Mouse (Mus musculus) stomach, adult 2 months (tissue): ENCODE measurements around the gene Catsperd. TPM values are rescaled to one million over a fixed set of nuclear protein-coding genes. Genes with fewer than 3 reads are reported as not detected.

Source experiments
- polyA plus RNA-seq: library from polyadenylated mRNA; depleted of rRNA; stranded (reverse); fragments of >200 nt; gene quantifications from 2 replicates; pipeline ENCODE4 v1.2.3, GENCODE M21; 2012; rRNA removed

Gene Catsperd
- polyA plus RNA-seq: 0.05 and 0.08 TPM in 2 replicates

DNA sequence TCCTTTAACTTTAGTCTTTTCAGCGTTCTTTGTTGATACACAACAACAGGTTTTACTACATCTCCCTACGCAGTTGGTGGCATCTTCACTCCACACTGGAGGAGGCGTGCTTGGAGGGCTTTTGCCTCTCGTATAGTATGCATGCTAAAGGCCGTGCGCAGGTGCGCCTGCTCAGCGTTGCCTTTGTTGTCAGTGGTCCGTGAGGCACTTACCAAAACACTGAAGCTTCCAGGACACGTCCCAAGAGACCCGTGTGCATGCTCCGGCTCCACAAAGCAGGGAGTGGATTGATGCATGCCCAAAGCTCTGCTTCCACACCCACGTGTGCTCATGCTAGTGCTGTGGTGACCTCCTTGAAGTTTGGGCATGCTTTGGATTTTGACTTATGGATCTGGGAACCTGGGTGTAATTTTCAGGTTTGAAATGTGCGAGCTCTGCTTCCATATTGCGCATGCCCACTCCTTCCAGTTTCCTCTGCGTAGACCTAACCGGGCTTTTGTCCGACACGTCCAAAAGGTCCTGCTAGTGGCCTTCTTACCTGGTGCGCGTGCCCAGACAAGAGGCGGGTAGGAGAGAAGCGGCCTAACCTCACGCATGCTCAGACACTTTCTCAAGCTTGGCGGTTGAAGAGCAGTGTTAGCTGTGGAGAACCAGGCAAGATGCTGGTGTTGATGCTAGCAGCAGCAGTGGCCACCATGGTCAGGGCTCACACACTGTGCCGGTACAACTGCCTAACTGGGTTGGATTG lies at the start of gene Catsperd:
Gene Catsperd (plus strand): TSS at position 614 of the 748 bp plus-strand sequence.

DNA sequence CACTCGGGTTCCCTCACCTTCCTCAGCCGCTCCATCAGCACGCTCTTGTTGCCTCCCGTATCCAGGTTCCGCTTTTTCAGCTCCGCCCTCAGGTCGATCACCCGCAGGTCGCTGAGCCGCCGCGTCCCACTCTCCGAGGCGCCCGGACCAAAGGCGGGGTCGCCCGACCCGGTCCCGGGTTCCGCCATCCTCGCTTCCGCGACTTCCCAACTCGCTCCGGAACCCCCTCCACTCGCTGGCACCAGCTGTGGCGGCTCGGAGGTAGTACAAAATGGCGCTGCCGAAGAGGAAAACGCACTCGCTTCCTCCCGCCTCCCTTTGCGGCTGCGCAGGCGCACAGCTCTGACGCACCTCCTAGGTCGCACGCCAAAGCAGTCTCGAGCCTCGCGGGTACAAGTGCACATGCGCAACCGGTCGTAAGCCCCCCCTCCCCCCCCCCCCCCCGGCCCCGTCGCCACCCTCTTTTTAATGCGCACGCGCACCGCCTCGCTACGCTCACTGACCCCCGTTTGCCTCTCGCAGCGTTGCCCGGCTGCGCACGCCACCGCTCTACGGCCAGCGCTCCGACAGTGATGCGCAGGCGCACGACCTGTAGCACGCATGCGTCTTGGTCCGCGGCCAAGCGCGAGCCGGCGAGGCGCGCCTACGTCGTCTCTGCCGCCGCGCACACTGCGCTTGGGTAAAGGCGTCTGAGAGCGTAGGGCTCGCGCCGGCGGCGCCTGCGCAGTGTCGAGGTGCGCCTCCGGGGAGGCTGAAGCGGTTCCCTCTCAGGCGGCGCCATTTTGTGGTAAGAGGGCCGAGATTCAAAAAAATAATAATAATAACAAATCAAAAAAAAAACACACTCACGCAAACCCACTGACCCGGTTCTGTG lies 43.4 kb upstream of the Catsperd start, which contains the start of the genes Safb2 and Safb:
Gene Safb2 (minus strand): TSS at position 329 of the 874 bp plus-strand sequence.
Gene Safb (plus strand): TSS at position 569 of the 874 bp plus-strand sequence.

DNA sequence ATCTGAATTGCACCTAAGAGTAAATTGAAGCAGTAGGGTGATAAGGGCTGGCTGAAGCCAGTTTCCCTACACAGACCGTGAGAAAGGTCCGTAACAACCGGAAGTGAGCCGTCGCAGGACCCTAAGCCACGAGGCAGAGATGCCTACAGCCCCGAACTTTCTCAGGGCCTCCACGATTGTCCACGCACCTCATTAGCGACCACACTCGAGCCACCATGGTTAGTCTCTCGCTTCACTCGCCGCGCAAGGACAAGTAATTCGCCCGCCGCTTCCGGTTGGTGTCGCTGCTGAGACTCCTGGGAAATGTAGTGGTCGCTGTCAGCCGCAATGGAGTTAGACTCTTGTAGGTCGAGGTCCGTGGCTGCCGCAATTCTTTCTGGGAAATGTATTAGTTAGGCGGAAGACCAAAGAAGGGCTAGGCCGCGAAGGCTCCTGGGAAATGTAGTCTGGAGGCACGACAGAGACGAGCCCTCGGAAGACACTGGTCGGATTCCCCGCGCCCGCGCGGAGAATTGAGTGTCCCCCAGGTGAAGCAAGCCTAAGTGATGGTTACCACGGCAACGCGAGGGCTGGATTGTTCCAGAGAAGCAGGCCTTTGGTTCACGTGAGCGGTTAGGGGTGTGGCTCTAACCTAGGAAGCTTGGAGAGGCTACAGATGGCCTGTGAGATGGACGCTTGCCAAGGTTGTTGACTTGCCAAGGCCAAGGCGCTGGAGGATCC lies 18.3 kb upstream of the Catsperd start, which contains the start of gene 2410015M20Rik:
Gene 2410015M20Rik (minus strand): TSS at position 320 of the 720 bp plus-strand sequence.

DNA sequence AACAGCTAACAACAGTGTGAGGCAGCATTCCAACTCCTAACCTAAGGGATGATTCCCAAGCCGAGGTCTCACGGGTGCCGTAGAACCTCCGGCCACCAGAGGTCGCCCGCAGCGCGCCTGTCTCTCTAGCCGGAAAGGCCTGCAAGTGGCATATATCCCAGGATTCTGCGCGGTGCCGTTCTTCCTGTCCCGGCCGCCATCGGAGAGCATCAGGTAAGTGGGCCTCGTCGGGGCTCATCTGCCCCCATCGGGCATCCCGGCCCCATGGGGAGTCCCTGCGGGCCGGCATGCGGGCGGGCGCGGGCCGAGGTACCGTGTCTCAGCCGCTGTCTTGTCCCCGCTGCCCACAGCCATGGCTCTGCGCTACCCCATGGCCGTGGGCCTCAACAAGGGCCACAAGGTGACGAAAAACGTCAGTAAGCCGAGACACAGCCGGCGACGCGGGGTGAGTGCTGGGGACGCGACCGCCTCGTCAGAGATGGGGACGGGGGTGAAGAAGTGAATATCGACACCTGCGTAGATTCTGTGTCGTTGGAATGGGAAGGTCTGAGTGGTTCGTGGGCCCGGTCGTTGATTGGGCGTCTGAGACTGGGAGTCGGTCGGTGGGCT lies 14.6 kb upstream of the Catsperd start, which contains the start of gene Rpl36:
Gene Rpl36 (plus strand): TSS at position 181 of the 609 bp plus-strand sequence.

DNA sequence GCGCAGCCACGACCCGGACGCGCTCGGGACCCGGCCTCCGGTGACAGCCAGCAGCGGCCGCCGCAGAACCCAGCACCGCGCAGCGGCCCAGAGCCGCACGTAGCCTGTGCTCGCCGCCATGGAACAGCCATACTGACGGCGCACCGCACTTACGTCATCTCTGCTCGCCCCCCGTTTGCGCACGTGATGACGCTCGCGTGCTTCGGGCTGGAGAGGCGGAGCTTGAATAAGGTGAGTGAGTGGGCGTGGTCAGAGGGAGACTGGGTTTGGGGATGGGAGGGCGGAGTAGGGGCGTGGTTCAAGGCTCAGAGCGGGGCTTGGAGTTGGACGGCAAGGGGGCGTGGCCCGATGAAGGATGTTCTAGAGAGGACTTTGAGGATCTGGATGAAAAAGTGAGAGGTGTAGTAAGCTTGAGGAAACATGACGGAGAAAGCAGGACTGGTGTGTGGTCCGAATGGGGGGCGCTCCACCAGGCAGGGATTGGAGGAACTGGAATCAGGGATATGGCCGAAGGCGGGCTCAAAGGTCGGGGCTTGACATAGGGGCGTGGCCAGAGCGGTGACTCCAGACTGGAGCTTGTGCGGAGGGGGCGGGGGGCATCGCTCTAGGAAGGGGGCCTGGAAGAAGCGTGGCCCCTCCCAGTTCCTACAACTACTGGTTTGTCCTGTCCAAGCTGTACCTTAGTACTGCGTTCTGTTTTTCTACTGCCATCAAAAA lies 1.0 kb upstream of the Catsperd start, which contains the start of gene Lonp1:
Gene Lonp1 (minus strand): TSS at position 134 of the 717 bp plus-strand sequence.

DNA sequence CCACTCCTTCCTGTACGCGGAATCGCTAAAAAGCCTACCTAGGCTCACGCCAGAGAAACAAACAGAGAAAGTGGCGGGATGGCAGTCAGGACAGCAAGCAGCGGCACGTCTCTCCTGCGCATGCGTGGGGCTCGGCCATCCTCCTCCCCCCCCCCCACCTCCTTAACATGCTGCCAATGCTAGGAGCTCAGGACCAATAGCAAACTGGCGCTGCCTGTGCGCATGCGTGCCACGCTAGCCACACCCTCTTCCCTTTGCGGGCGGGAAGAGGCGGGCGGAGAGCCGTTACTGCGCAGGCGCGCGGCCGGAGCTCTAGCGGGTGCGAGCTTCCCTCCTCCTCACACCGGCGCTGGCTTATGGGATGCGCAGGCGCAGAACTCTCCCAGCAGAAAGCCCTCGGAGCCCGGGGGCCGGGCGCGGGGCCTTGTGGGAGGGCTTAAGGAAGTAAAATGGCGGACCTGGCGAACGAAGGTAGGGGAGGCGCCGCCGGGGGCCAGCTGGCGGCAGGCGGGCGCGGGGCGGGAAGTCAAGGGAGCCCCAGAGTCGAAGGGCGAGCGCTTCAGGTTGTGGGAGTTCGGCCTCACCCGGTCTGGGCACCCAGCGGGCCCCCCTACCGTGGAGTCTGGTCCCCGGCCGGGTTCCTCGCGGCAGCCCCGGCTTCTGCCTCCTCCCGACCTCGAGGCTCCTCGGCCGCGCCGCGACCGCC lies 45.2 kb downstream of the Catsperd start, which contains the start of gene Ranbp3:
Gene Ranbp3 (plus strand): TSS at position 354 of the 706 bp plus-strand sequence.

Other genes starting within 250 kb of the Catsperd start
- gene Ptprs, start 151.7 kb upstream of the Catsperd start, polyA plus RNA-seq: 51.4 and 69.9 TPM in 2 replicates
- gene Znrf4, start 115.7 kb upstream of the Catsperd start, polyA plus RNA-seq: not detected in 2 replicates
- 18.8 and 19.0 TPM in 2 replicates for gene Gm20219, start 73.8 kb upstream of the Catsperd start, polyA plus RNA-seq
- gene Safb2, start 43.6 kb upstream of the Catsperd start, polyA plus RNA-seq: 39.6 and 58.7 TPM in 2 replicates
- 42.0 and 56.8 TPM in 2 replicates for gene Safb, start 43.3 kb upstream of the Catsperd start, polyA plus RNA-seq
- gene 2410015M20Rik, start 18.4 kb upstream of the Catsperd start, polyA plus RNA-seq: 65.1 and 76.9 TPM in 2 replicates
- gene Rpl36, start 14.7 kb upstream of the Catsperd start, polyA plus RNA-seq: 923 and 1,272 TPM in 2 replicates
- 30.8 and 35.7 TPM in 2 replicates for gene Lonp1, start 1.3 kb upstream of the Catsperd start, polyA plus RNA-seq
- 41.3 and 41.5 TPM in 2 replicates for gene Ranbp3, start 45.2 kb downstream of the Catsperd start, polyA plus RNA-seq
- 612 and 926 TPM in 2 replicates for gene Ndufa11, start 89.6 kb downstream of the Catsperd start, polyA plus RNA-seq
- 12.7 and 17.2 TPM in 2 replicates for gene Vmac, start 89.9 kb downstream of the Catsperd start, polyA plus RNA-seq
- 61.1 and 186 TPM in 2 replicates for gene Nrtn, start 129.4 kb downstream of the Catsperd start, polyA plus RNA-seq
- 42.5 and 43.8 TPM in 2 replicates for gene Dus3l, start 136.6 kb downstream of the Catsperd start, polyA plus RNA-seq
- 2.9 and 3.5 TPM in 2 replicates for gene Prr22, start 142.1 kb downstream of the Catsperd start, polyA plus RNA-seq
- 10.5 and 10.9 TPM in 2 replicates for gene Rfx2, start 202.9 kb downstream of the Catsperd start, polyA plus RNA-seq
- gene Acsbg2, start 246.3 kb downstream of the Catsperd start, polyA plus RNA-seq: not detected in 2 replicates
- 0.18 and 0.25 TPM in 2 replicates for gene 1700061G19Rik, start 247.3 kb downstream of the Catsperd start, polyA plus RNA-seq